Mouse (Mus musculus): ENCODE data around the gene Fgfbp3. TPM values are rescaled to one million over a fixed set of nuclear protein-coding genes. Genes with fewer than 3 reads are reported as not detected.

The Fgfbp3 gene
- polyA plus RNA-seq, 1 experiment from 2014 or later: 41.8 TPM

GRCm38 (mm10) chr19:36932097-36932496 is 12.7 kb upstream of the Fgfbp3 start:
- ATAC-seq (ENCODE audit: low FRiP score): no peak
- Histone ChIP-seq H3K36me3 (ENCODE audit: control insufficient read depth, insufficient read depth, low read length) (no peaks in the 10 kb centered on the region), H3K4me2 (no peak overlapping the region), H3K27ac (ENCODE audit: low read depth, low read length) (no peak overlapping the region), H3K27me3 (ENCODE audit: control insufficient read depth, insufficient read depth, low read length) (no peaks in the 10 kb centered on the region), H3K4me1 (ENCODE audit: control insufficient read depth, insufficient read depth, low read length) (no peaks in the 10 kb centered on the region), H3K9me3 (ENCODE audit: control insufficient read depth, low read length) (no peaks in the 10 kb centered on the region), H3K9ac (ENCODE audit: low read length) (no peak overlapping the region), H3K4me3 (ENCODE audit: low read depth, low read length) (no peak overlapping the region)
- DNase-seq (ENCODE audit: low spot score, missing footprints): no peak

- ATAC-seq (ENCODE audit: low FRiP score): no peak
Observed at GRCm38 (mm10) chr19:36929816-36930215, 10.4 kb upstream of the Fgfbp3 start.

GRCm38 (mm10) chr19:36927800-36928361 is 8.5 kb upstream of the Fgfbp3 start:
- peak overlapping the region; percentile 42 for H3K4me2 ChIP-seq
- H3K27me3 ChIP-seq (ENCODE audit: control insufficient read depth, insufficient read depth, low read length): no peaks in the 10 kb centered on the region
- no peak overlapping the region for H3K4me3 ChIP-seq (ENCODE audit: low read depth, low read length)
- DNase-seq (ENCODE audit: low spot score, missing footprints): no peak
- 88% methylated on average over 6 of the region's 6 CpGs for WGBS
- no peaks in the 10 kb centered on the region for H3K36me3 ChIP-seq (ENCODE audit: control insufficient read depth, insufficient read depth, low read length)
- peaks cover 6% of the 10 kb centered on the region; the same call in 1 of the 2 replicates for H3K4me1 ChIP-seq (ENCODE audit: control insufficient read depth, insufficient read depth, low read length)
- ATAC-seq (ENCODE audit: low FRiP score): no peak
- no peaks in the 10 kb centered on the region for H3K9me3 ChIP-seq (ENCODE audit: control insufficient read depth, low read length)
- no peak overlapping the region for H3K9ac ChIP-seq (ENCODE audit: low read length)
- H3K27ac ChIP-seq (ENCODE audit: low read depth, low read length): no peak overlapping the region

More at GRCm38 (mm10) chr19:36929816-36930215, 10.4 kb upstream of the Fgfbp3 start:
- Histone ChIP-seq H3K9me3 (ENCODE audit: control insufficient read depth, low read length) (no peaks in the 10 kb centered on the region), H3K9ac (ENCODE audit: low read length) (no peak overlapping the region), H3K36me3 (ENCODE audit: control insufficient read depth, insufficient read depth, low read length) (no peaks in the 10 kb centered on the region), H3K4me2 (no peak overlapping the region), H3K27me3 (ENCODE audit: control insufficient read depth, insufficient read depth, low read length) (no peaks in the 10 kb centered on the region), H3K4me1 (ENCODE audit: control insufficient read depth, insufficient read depth, low read length) (peaks cover 5% of the 10 kb centered on the region; the same call in 1 of the 2 replicates), H3K27ac (ENCODE audit: low read depth, low read length) (no peak overlapping the region), H3K4me3 (ENCODE audit: low read depth, low read length) (no peak overlapping the region)
- no peak for DNase-seq (ENCODE audit: low spot score, missing footprints)

- Histone ChIP-seq H3K9me3 (ENCODE audit: control insufficient read depth, low read length) (no peaks in the 10 kb centered on the region), H3K9ac (ENCODE audit: low read length) (peak overlapping the region; percentile 92), H3K4me1 (ENCODE audit: control insufficient read depth, insufficient read depth, low read length) (peaks cover 6% of the 10 kb centered on the region; the same call in 1 of the 2 replicates), H3K4me2 (peak overlapping the region; percentile 42), H3K27me3 (ENCODE audit: control insufficient read depth, insufficient read depth, low read length) (no peaks in the 10 kb centered on the region), H3K4me3 (ENCODE audit: low read depth, low read length) (peak overlapping the region; percentile 96), H3K27ac (ENCODE audit: low read depth, low read length) (peak overlapping the region; percentile 79), H3K36me3 (ENCODE audit: control insufficient read depth, insufficient read depth, low read length) (no peaks in the 10 kb centered on the region)
- ATAC-seq (ENCODE audit: low FRiP score) (no peak), DNase-seq (ENCODE audit: low spot score, missing footprints) (peak; percentile 92)
- WGBS: 2% methylated on average over 26 of the region's 26 CpGs
Observed at GRCm38 (mm10) chr19:36926553-36927236, 7.3 kb upstream of the Fgfbp3 start.

GRCm38 (mm10) chr19:36925671-36926552 is 6.5 kb upstream of the Fgfbp3 start, which contains the start of gene Btaf1:
Btaf1 (plus strand) TSS chr19:36926079.
- H3K4me1 ChIP-seq (ENCODE audit: control insufficient read depth, insufficient read depth, low read length): peaks cover 6% of the 10 kb centered on the region; the same call in 1 of the 2 replicates
- peak; percentile 99 for DNase-seq (ENCODE audit: low spot score, missing footprints)
- H3K27me3 ChIP-seq (ENCODE audit: control insufficient read depth, insufficient read depth, low read length): no peaks in the 10 kb centered on the region
- H3K9me3 ChIP-seq (ENCODE audit: control insufficient read depth, low read length): no peaks in the 10 kb centered on the region
- H3K27ac ChIP-seq (ENCODE audit: low read depth, low read length): peak within 1 kb of the TSS; percentile 79
- H3K36me3 ChIP-seq (ENCODE audit: control insufficient read depth, insufficient read depth, low read length): no peaks in the 10 kb centered on the region
- peak; percentile 98 for ATAC-seq (ENCODE audit: low FRiP score)
- H3K9ac ChIP-seq (ENCODE audit: low read length): peak within 1 kb of the TSS; percentile 92
- H3K4me2 ChIP-seq: peak within 1 kb of the TSS; percentile 58
- peak within 1 kb of the TSS; percentile 96 for H3K4me3 ChIP-seq (ENCODE audit: low read depth, low read length)
- WGBS: under 1% methylated on average over 96 of the region's 98 CpGs

- H3K27ac ChIP-seq (ENCODE audit: low read depth, low read length): no peak overlapping the region
- H3K9ac ChIP-seq (ENCODE audit: low read length): no peak overlapping the region
- no peaks in the 10 kb centered on the region for H3K27me3 ChIP-seq (ENCODE audit: control insufficient read depth, insufficient read depth, low read length)
- no peaks in the 10 kb centered on the region for H3K9me3 ChIP-seq (ENCODE audit: control insufficient read depth, low read length)
- peaks cover 8% of the 10 kb centered on the region; the same call in 1 of the 2 replicates for H3K4me1 ChIP-seq (ENCODE audit: control insufficient read depth, insufficient read depth, low read length)
- H3K4me3 ChIP-seq (ENCODE audit: low read depth, low read length): no peak overlapping the region
- 75% methylated on average over 3 of the region's 3 CpGs for WGBS
- no peak overlapping the region for H3K4me2 ChIP-seq
- DNase-seq (ENCODE audit: low spot score, missing footprints) (no peak), ATAC-seq (ENCODE audit: low FRiP score) (no peak)
- no peaks in the 10 kb centered on the region for H3K36me3 ChIP-seq (ENCODE audit: control insufficient read depth, insufficient read depth, low read length)
Observed at GRCm38 (mm10) chr19:36922936-36923335, 3.5 kb upstream of the Fgfbp3 start.

- Histone ChIP-seq H3K9ac (ENCODE audit: low read length) (no peak overlapping the region), H3K9me3 (ENCODE audit: control insufficient read depth, low read length) (no peaks in the 10 kb centered on the region), H3K36me3 (ENCODE audit: control insufficient read depth, insufficient read depth, low read length) (no peaks in the 10 kb centered on the region), H3K27ac (ENCODE audit: low read depth, low read length) (no peak overlapping the region), H3K4me2 (no peak overlapping the region), H3K4me3 (ENCODE audit: low read depth, low read length) (no peak overlapping the region), H3K27me3 (ENCODE audit: control insufficient read depth, insufficient read depth, low read length) (no peaks in the 10 kb centered on the region), H3K4me1 (ENCODE audit: control insufficient read depth, insufficient read depth, low read length) (peaks cover 11% of the 10 kb centered on the region; the same call in 1 of the 2 replicates)
- DNase-seq (ENCODE audit: low spot score, missing footprints): no peak
- no peak for ATAC-seq (ENCODE audit: low FRiP score)
- WGBS: 35% methylated on average over 2 of the region's 2 CpGs
Observed at GRCm38 (mm10) chr19:36922015-36922414, 2.6 kb upstream of the Fgfbp3 start.

- Histone ChIP-seq H3K9ac (ENCODE audit: low read length) (peak overlapping the region; percentile 96), H3K9me3 (ENCODE audit: control insufficient read depth, low read length) (no peaks in the 10 kb centered on the region), H3K27ac (ENCODE audit: low read depth, low read length) (peak overlapping the region; percentile 95), H3K4me2 (peak overlapping the region; percentile 72), H3K27me3 (ENCODE audit: control insufficient read depth, insufficient read depth, low read length) (no peaks in the 10 kb centered on the region), H3K4me1 (ENCODE audit: control insufficient read depth, insufficient read depth, low read length) (peaks cover 9% of the 10 kb centered on the region), H3K4me3 (ENCODE audit: low read depth, low read length) (peak overlapping the region; percentile 90), H3K36me3 (ENCODE audit: control insufficient read depth, insufficient read depth, low read length) (no peaks in the 10 kb centered on the region)
- DNase-seq (ENCODE audit: low spot score, missing footprints) (peak; percentile 98), ATAC-seq (ENCODE audit: low FRiP score) (peak; percentile 92)
- WGBS: under 1% methylated on average over 84 of the region's 85 CpGs
Observed at GRCm38 (mm10) chr19:36918441-36919301, 744 bp downstream of the Fgfbp3 start.

Data from midbrain, embryonic 11.5 days (tissue).